Mouse (Mus musculus) neutrophil, adult 5-6 weeks (primary cell): ENCODE data around the gene Cd300ld4. TPM values are rescaled to one million over a fixed set of nuclear protein-coding genes. Genes with fewer than 3 reads are reported as not detected.
"Not testable (repeated sequence)": the region's sequence is repeated elsewhere in the genome, so short reads cannot be mapped to it uniquely, and the experiment has no call there.

Source experiments
- ATAC-seq: fragments of 151-379, 151-347 bp; 2 replicates; pipeline ENCODE4 v1.8.0; 2017; ENCODE audit warnings: mild to moderate bottlenecking, moderate TSS enrichment; ENCODE audit not compliant: insufficient number of reproducible peaks, poor library complexity, low FRiP score, severe bottlenecking; ENCODE audit errors: extremely low read depth
- total RNA-seq: library from RNA; stranded (forward); fragments of 200-1000 nt; gene quantifications from 2 replicates; pipeline ENCODE4 v1.2.3, GENCODE M21; 2017

Cd300ld4 gene
- total RNA-seq = not detected in 2 replicates

DNA sequence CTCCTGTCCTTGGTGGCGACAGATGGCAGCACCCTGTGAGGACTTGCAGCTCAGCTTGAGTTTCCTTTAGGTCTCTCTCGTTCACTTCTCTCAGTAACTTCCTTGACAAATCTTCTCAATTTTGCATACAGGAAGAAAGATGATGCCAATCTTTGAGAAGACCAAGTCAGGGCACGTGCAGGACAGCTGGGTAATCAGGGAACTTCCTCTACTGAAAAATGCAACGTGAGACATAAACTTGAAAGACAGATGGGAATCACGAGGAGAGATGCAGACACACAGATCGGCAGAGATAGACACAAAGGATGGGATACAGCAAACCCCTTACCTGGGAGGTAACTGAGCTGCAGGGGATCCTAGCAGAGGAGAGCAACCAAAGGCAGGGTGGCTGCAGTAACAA is at the start of gene Cd300ld4:
Gene Cd300ld4 (minus strand): TSS at position 101 of the 400 bp plus-strand sequence.
- not testable (repeated sequence) for ATAC-seq

DNA sequence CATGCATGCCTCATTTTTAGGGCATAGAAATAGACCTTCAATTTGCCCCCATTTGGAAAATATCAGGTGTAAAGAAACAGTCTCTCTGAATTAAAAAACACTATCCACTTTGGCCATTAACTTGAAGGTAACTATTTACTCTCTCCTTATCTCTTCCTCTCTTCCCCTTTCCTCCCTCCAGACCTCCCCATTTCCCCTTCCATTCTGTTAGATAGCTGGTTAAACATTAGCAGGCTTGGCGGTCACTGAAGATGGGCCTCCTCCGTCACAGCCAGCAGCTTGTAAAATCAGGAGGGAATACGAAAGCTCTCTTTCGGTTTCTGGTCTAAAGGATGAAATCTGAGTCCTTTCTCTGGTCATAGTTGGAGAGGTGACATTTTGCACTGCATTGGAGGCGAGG is 49.0 kb upstream of the Cd300ld4 start:
- ATAC-seq = no peak

DNA sequence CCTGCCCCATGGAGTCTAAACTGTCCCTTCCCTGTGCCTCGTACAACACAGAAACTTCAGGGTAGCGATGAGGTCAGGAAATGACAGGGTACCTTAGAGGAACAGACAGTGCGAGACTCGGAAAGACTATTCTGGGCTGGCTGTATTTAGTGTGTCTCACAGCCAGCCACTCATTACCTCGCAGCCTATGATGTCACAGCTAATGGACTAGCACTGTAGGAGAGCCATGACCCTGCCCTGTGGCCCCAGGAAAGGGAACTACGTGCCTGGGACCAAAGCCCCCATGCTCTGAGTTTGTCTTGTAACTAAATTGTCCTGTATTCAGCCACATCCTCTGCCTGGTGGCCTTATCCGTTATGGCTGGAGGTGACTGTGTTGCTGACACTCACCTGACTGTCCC is 48.6 kb upstream of the Cd300ld4 start:
- no peak for ATAC-seq

DNA sequence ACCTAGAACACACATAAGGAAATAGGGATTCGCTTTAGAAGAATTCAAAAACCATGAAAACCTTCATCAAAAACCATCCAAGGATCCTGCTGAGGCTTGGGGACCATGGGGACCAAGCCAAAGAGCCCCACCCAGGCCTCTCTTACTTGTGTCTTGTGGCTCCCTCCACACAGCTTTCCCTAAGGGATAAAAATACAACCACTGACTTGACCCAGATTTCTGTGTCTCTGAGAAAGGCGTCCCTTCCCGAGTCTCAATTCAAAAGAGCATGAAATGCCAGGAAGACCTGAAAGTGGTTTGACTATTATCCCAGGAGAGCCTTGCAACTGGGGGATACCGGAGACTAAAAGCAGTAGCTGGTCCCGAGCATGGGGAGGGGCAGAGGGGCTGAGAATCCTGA is 46.2 kb upstream of the Cd300ld4 start:
- no peak for ATAC-seq

DNA sequence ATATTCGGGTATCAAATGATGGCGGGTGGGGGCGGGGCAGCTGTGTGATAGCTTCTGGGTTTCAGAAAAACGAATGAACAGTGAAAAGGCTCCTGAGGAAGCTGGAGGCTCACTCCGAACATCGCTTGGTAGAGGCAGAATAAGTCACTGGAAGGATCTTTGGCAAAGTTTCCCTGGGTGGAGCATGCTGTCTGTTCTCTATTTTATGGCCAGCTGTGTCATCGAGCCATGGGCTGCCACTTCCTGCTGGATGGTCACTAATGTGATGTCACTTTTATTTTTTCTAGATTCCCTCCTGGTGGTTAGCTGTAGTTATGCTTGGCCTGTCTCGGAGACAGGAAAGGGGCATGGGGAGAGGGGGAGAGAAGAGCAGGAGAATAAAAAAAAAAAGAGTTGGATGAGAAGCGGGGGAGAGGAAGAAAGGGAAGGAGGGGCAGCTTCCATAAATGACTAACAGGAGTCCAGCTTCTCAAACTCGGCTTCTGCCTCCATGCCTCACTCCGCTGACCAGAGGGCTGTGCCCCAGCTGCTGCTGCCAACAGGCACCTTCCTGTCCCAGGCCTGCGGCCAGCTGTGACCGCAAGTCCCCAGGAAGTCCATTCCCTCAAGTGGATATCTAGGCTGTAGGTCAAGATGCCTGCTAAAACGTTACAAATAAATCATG is 45.0 kb upstream of the Cd300ld4 start:
- no peak for ATAC-seq

DNA sequence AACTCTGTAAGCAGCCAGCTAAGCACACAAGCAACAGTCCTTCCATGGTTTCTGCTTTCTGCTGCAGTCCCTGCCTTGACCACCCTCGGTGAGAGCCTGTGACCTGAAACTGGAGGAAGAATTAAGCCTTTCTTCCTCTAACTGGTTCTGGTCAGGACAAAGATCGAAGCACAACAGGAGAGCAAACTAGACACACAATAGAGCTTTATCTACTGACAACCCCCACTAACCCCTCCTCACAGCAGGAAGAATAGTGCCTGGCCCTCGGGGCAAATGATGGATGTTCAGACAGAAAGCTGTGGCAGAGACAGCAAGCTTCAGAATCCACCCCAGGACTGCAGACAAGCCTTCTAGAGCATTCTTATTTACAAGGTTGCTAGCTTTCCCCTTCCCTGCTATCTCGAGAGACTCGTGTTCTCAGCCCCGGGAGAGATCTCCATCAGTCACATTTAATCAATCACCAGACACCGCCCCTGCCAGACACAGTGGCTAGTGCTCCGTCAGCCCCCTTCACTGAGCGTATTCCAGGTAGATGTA is 44.3 kb upstream of the Cd300ld4 start:
- ATAC-seq = no peak

DNA sequence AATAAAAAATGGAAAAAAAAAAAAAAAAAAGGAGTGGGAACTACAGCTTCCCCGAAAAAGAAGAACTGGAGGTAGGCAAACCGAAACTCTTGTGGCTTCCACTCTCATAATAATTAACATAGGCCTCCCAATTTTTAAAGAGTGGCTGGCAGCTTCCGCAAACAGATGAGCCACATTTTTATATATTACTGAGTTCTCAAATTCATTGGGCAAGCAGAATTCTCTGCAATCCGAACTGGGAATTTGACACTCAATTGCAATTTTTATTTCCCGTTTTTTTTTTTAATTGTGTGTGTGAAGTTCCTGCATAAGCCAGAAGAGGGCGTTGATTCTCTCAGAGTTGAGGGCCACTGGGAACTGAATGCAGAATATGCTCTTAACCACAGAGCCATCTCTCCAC is 40.0 kb upstream of the Cd300ld4 start:
- no peak for ATAC-seq

DNA sequence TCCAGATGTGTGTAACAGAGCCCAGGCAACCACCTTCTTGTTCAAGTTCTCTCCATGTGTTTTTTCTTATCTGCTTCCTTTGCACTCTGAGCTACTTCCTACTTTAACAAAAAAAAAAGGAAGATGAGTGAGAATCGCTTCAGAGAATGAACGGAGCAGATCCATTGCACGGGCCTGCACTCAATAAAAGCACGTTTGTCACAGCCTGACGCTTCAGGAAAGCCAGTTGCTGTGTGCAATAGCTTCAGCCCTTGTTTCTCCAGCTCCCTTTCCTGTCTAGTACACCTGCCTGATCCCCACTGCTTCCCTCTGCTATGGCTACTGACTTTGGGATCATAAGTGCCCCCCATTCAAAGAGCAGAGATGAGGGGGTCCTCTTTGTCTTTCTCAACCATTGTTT is 35.3 kb upstream of the Cd300ld4 start, which contains the start of gene Cd300e:
Gene Cd300e (minus strand): TSS at position 101 of the 400 bp plus-strand sequence.
- no peak for ATAC-seq

DNA sequence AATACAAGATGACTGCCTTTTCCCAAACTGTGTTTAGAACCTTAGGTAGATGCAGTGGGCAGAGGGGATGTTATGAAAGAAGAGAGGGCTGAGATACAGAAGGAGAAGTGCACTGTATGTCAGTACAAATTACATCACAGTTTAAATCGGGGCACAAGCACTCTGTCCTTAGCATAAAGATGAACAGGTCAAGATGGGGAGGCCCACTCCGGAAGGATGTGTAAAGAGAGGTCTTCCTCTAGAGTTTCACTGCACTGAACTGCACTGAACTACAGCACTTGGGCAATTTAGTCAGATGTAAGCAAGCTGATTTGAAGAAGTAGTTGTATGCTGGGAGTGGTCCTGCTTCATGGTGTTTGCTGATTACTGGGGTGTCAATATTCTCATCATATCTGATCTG is 33.0 kb upstream of the Cd300ld4 start:
- no peak for ATAC-seq

DNA sequence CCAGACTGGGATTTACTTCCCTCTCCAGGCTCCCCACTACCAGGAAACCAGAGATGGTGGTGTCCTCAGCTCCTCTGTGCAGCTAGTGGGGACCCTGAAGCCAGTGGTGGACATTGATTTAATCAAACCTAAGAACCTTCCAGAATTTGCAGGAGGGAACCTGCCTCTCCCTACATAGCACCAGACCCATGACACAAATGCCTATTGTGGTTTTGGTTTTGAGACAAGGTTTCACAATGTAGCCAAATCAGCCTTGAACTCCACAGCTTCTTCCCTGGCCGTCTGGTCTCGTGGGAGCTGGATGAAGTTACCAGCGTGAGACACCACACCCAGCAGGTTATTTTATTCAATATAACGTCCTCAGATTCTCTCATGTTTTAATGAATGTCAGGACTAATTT is 31.9 kb upstream of the Cd300ld4 start:
- no peak for ATAC-seq

DNA sequence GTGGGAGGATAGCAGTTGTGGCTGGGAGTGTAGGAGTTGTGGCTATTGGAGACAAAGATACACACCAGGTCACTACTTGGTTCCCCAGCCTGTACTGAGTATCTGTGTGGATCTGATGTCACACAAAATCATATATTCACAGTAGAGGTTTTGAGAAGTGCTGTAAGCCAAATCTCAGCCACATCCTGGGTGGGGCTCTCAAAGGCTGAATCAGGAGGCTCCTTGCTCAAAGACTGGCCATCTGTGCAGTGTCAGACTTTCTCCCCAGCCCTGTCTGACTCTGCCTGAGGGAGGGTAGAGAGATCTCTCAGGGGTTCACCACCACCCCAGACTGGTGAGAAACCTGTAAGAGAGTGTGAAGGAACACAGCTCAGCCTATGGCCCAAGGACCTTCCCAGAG is 27.7 kb upstream of the Cd300ld4 start:
- no peak for ATAC-seq

DNA sequence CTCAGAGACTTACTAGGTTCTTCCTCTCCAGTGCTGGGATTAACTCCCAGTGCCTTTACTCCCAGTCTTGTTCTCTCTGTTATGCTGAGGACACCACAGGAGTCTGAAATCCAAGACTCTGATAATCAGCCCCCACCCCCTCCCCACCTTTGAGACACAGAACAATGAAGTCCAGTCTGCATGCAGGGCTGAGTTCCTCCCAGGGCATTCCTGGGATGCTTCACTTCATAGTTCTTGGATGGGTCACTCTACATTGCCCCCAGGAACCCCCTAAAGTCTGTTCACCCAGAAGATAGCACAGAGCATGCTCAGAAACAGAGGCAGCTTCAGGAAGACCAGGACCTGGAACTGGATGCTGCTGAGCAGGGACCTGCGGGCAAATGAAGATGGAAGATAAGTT is 26.2 kb upstream of the Cd300ld4 start:
- ATAC-seq = no peak

DNA sequence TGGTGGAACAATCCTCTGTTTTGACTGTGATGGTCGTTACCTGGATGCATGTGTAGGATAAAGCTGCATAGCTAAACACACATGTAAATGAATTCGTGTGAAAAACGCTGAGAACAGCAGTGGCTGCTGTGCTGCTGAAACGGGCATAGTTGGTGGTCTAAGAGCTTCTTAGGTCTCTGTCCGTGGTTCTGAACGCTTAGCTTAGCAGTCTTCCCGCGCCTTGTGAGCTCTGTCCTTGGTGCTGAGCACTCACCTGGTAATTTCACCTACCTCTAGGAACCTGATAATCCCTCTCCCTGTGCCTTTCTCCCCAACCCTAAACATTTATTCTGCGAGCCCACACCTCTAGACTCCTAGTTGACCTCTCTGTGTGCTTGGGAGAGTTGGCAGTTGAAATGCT is 25.4 kb upstream of the Cd300ld4 start:
- no peak for ATAC-seq

DNA sequence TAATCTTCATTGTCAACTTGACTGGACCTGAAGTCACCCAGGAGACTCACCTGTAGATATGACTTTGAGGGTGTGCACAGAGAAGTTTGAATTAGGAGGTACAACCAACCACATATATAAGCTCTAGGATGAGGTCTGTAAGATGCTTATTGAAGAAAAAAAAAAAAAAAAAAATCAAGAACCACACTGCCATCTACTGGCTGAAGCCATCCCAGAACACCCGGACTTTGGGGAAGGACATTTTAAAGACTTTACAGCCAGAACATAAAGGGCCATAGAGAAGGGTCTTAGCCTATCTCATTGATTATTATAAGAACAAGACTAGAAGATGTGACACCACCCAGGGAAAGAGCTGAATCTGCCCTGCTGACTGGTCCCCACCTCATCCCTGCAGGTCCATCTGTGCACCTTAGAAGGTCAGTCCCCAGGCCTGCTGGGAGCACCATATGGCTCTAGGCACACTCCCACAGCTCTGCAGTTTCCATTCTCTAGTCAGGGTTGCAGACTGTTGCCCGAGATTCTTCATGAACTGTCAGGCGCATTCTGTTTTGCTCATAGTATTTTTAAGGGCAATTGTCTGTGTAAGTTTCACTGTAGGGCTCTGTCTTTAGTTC is 22.6 kb upstream of the Cd300ld4 start:
- 0 out of 2 replicates have a peak, but pooled peaks have one; percentile 24 for ATAC-seq

DNA sequence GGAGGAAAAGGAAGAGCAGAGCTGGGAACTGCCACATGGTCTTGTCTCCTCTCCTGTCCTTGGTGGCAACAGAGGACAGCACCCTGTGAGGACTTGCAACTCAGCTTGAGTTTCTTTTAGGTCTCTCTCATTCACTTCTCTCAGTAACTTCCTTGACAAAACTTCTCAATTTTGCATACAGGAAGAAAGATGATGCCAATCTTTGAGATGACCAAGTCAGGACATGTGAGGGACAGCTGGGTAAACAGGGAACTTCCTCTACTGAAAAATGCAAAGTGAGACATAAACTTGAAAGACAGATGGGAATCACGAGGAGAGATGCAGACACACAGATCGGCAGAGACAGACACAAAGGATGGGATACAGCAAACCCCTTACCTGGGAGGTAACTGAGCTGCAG is 21.4 kb upstream of the Cd300ld4 start, which contains the start of gene Cd300ld3:
Gene Cd300ld3 (minus strand): TSS at position 151 of the 400 bp plus-strand sequence.
- ATAC-seq = no peak

DNA sequence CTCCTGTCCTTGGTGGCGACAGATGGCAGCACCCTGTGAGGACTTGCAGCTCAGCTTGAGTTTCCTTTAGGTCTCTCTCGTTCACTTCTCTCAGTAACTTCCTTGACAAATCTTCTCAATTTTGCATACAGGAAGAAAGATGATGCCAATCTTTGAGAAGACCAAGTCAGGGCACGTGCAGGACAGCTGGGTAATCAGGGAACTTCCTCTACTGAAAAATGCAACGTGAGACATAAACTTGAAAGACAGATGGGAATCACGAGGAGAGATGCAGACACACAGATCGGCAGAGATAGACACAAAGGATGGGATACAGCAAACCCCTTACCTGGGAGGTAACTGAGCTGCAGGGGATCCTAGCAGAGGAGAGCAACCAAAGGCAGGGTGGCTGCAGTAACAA is 10.9 kb upstream of the Cd300ld4 start, which contains the start of gene Cd300ld5:
Gene Cd300ld5 (minus strand): TSS at position 101 of the 400 bp plus-strand sequence.
- not testable (repeated sequence) for ATAC-seq

DNA sequence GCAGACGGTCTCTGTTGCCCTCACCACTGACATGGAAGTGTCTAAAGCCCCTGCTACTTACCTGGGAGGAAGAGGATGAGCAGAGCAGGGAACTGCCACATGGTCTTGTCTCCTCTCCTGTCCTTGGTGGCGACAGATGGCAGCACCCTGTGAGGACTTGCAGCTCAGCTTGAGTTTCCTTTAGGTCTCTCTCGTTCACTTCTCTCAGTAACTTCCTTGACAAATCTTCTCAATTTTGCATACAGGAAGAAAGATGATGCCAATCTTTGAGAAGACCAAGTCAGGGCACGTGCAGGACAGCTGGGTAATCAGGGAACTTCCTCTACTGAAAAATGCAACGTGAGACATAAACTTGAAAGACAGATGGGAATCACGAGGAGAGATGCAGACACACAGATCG is 10.7 kb downstream of the Cd300ld4 start, which contains the start of gene Cd300ld2:
Gene Cd300ld2 (minus strand): TSS at position 101 of the 400 bp plus-strand sequence.
- not testable (repeated sequence) for ATAC-seq

DNA sequence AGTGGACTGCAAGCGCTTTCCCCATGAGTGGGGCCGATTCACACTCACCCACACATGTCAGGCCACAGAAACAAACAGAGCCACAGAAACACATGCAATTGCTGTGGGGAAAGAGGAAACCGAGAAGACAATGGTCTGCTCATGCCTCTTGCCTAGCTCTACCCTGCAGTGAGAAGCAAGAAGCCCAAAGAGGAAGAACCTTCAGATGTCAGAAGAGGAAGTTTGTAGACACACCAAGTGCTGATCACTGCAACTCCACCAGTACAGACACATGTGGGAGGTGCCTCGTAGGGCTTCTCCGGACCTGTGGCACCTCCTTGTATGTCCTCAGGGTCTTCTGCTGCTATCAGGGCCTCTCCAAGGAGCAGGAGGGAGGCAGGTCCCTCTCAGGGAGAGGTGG is 22.7 kb downstream of the Cd300ld4 start:
- peak; percentile 82 for ATAC-seq

DNA sequence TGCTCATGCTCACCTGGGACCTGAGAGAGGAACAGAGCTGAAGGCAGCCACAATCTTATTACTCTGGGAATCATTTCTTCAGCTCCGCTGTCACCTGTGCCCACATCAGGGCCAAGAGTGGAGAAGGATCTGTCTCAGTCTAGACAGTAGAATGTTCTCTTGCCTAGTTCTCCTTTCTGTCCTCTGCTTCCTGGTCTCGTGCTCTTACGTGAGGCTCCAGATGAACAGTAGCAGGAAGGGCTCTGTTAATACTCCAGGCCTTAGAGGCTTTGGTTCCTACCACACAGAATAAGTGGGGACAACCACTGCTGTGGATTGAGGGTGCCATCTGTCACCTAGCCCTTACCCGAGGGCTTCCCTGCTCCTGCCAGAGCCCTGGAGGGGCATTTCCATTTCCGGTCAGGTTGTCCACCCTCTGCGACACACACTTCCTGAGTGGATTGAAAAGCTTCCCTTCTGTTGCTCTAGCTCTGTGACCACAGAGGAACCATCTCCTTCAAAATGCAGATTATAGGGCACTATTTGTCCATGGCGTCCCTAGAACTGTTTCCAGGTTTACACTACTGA is 25.3 kb downstream of the Cd300ld4 start, which contains the start of gene Cd300c2:
Gene Cd300c2 (minus strand): TSS at position 407 of the 567 bp plus-strand sequence.
- peak; percentile 15; the same call in 1 of the 2 replicates for ATAC-seq

DNA sequence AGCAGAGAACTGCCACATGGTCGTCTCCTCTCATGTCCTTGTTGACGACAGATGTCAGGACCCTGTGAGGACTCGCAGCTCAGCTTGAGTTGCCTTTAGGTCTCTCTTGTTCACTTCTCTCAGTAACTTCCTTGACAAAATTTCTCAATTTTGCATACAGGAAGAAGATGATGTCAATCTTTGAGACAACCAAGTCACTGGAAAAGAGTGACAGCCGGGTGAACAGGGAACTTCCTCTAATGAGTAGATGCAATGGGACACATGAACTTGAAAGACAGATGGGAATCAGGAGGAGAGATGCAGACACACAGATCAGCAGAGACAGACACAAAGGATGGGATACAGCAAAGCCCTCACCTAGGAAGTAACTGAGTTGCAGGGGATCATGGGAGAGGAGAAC is 37.0 kb downstream of the Cd300ld4 start, which contains the start of gene Cd300ld:
Gene Cd300ld (minus strand): TSS at position 130 of the 400 bp plus-strand sequence.
- ATAC-seq = peak; percentile 56; the same call in 1 of the 2 replicates
